In the genomic region with DNA sequence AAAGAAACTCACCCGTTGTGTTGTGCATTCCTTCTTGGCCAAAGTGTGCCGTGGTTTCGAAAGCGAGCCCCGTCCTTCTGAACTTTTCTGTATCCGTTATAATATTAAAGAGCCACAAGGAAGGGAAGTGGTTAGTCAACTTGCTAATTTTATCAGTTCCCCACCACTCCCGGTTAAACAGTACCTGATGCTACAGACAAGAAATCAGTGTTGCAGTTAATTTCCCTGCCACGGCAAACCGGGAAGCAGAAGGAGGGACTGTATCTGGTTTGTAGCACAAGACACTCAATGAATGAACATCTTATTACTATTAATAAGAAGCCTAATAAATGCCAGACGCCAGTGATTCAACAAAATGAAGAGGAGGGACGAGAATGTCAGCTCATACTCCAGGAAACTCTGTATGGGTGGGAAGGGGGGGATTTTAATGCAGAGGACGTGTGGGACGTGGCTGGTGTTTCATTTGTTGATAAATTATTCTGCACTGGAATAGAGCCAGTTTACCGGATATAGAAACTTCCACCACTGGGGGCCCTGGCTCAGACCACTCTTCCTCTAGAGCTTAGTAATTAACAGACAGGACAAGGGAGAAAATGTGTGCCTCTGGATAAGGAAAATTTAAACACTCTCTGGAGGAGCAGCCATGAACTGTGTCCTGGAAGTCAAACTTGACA, we compare ENCODE assay signal across 9 mouse cellular contexts.
DNase-seq lines count a peak whose midpoint lies in the region; ATAC-seq and TF ChIP-seq lines count a peak whose summit lies in the region.
"Had no signal": no experiment of that assay in that cellular context is flagged by ENCODE, and none has a peak within 500 bp of the region (broad histone marks: within the 10 kb centered on the region; RNA-seq: fewer than 3 reads in every experiment).

No protein-coding gene starts in this region.

- WGBS in lung, embryonic 14.5 days = 21% methylated on average over 14 of the region's 14 CpGs
- 20% methylated on average over 14 of the region's 14 CpGs for WGBS in limb, embryonic 14.5 days
- WGBS in stomach, embryonic 14.5 days = 37% methylated on average over 14 of the region's 14 CpGs

- H3K4me3 ChIP-seq in lung, embryonic 14.5 days (ENCODE audit: low read depth, low read length) = peak overlapping the region; percentile 20
- peak overlapping the region; percentile 24 for H3K4me3 ChIP-seq in limb, embryonic 14.5 days (replicated peaks; ENCODE audit: low read length)
- peak overlapping the region; percentile 14; the same call in 1 of the 2 replicates for H3K4me3 ChIP-seq in stomach, embryonic 14.5 days (ENCODE audit: low read depth, low read length)
- H3K4me3 ChIP-seq: midbrain, embryonic 12.5 days had no signal

- ATAC-seq in lung, embryonic 14.5 days (ENCODE audit: insufficient read depth) = peak; percentile 85
- ATAC-seq in limb, embryonic 14.5 days (ENCODE audit: low FRiP score, low read depth) = peak; percentile 44; the same call in 1 of the 2 replicates
- ATAC-seq in stomach, embryonic 14.5 days (ENCODE audit: insufficient number of reproducible peaks, insufficient read depth, low FRiP score, low read depth) = 0 out of 2 replicates have a peak, but pooled peaks have one; percentile 56

- no peaks in the 10 kb centered on the region for H3K9me3 ChIP-seq in lung, embryonic 14.5 days (ENCODE audit: low read depth, low read length)
- no peaks in the 10 kb centered on the region for H3K9me3 ChIP-seq in limb, embryonic 14.5 days (ENCODE audit: control insufficient read depth, low read length)
- no peaks in the 10 kb centered on the region for H3K9me3 ChIP-seq in stomach, embryonic 14.5 days (ENCODE audit: control insufficient read depth, low read depth, low read length)
- H3K9me3 ChIP-seq: midbrain, embryonic 12.5 days had no signal

- H3K4me1 ChIP-seq in lung, embryonic 14.5 days (ENCODE audit: insufficient read depth) = peaks cover 3% of the 10 kb centered on the region; the same call in 1 of the 2 replicates
- peaks cover 5% of the 10 kb centered on the region; the same call in 1 of the 2 replicates for H3K4me1 ChIP-seq in limb, embryonic 14.5 days (ENCODE audit: control insufficient read depth, insufficient read depth, low read length)
- H3K4me1 ChIP-seq in stomach, embryonic 14.5 days (ENCODE audit: control insufficient read depth, insufficient read depth, low read length) = peaks cover 12% of the 10 kb centered on the region; the same call in 1 of the 2 replicates
- H3K4me1 ChIP-seq: midbrain, embryonic 12.5 days had no signal

- H3K36me3 ChIP-seq in lung, embryonic 14.5 days (ENCODE audit: insufficient read depth) = no peaks in the 10 kb centered on the region
- H3K36me3 ChIP-seq in limb, embryonic 14.5 days (ENCODE audit: control insufficient read depth, insufficient read depth, low read length) = no peaks in the 10 kb centered on the region
- no peaks in the 10 kb centered on the region for H3K36me3 ChIP-seq in stomach, embryonic 14.5 days (ENCODE audit: control insufficient read depth, insufficient read depth, low read length)
- H3K36me3 ChIP-seq: midbrain, embryonic 12.5 days had no signal

- no peaks in the 10 kb centered on the region for H3K27me3 ChIP-seq in lung, embryonic 14.5 days (ENCODE audit: insufficient read depth, low read length)
- H3K27me3 ChIP-seq in limb, embryonic 14.5 days (ENCODE audit: control insufficient read depth, insufficient read depth, low read length) = no peaks in the 10 kb centered on the region
- H3K27me3 ChIP-seq in stomach, embryonic 14.5 days (ENCODE audit: control insufficient read depth, insufficient read depth, low read length) = no peaks in the 10 kb centered on the region
- H3K27me3 ChIP-seq: midbrain, embryonic 12.5 days had no signal

- H3K27ac ChIP-seq in lung, embryonic 14.5 days (ENCODE audit: low read depth) = peak overlapping the region; percentile 68; the same call in 1 of the 2 replicates
- H3K27ac ChIP-seq in limb, embryonic 14.5 days (replicated peaks; ENCODE audit: low read depth, low read length) = peak overlapping the region; percentile 48
- peak overlapping the region; percentile 57 for H3K27ac ChIP-seq in stomach, embryonic 14.5 days (ENCODE audit: low read length)
- H3K27ac ChIP-seq: midbrain, embryonic 12.5 days had no signal

- peak; percentile 84 for DNase-seq in lung, embryonic 14.5 days
- no peak for DNase-seq in lung, postnatal 14 days
- peak; percentile 45 for DNase-seq in heart, adult 8-10 months (ENCODE audit: low spot score)
- DNase-seq in limb, embryonic 14.5 days (ENCODE audit: low spot score) = peak; percentile 50
- no peak for DNase-seq in thymus, postnatal 25 days
- DNase-seq in MN1 (ENCODE audit: low spot score) = no peak
- no peak for DNase-seq in layer of hippocampus, adult 11-12 months (ENCODE audit: low spot score)

- H3K9ac ChIP-seq in lung, embryonic 14.5 days = peak overlapping the region; percentile 31
- H3K9ac ChIP-seq in limb, embryonic 14.5 days (ENCODE audit: low read depth, low read length, severe bottlenecking) = 0 out of 2 replicates have a peak overlapping the region, but pooled peaks have one; percentile 12
- no peak overlapping the region for H3K9ac ChIP-seq in stomach, embryonic 14.5 days (replicated peaks; ENCODE audit: low read depth, low read length)
- H3K9ac ChIP-seq: midbrain, embryonic 12.5 days had no signal

- H3K4me2 ChIP-seq in lung, embryonic 14.5 days = peak overlapping the region; percentile 45
- peak overlapping the region; percentile 43 for H3K4me2 ChIP-seq in limb, embryonic 14.5 days (replicated peaks; ENCODE audit: low read depth, low read length, severe bottlenecking)
- H3K4me2 ChIP-seq in stomach, embryonic 14.5 days (replicated peaks; ENCODE audit: low read depth, low read length) = peak overlapping the region; percentile 29
- H3K4me2 ChIP-seq: midbrain, embryonic 12.5 days had no signal

- TF ChIP-seq CTCF in lung, embryonic 14.5 days (IDR thresholded peaks at IDR 0.05; ENCODE audit: low read depth) = no peak

- no peak for TF ChIP-seq POLR2A in limb, embryonic 14.5 days (IDR thresholded peaks at IDR 0.05; ENCODE audit: borderline replicate concordance, extremely low read depth, insufficient read depth, insufficient read length)

Comparison
In these comparisons a context has a peak if more than half of its experiments do, and no peak if none do; other contexts are left out.
1. DNase-seq: peak in lung, embryonic 14.5 days (single experiment), heart, adult 8-10 months (single experiment) and limb, embryonic 14.5 days (single experiment); none in lung, postnatal 14 days (single experiment), thymus, postnatal 25 days (single experiment), MN1 (single experiment) and layer of hippocampus, adult 11-12 months (single experiment).
2. Peak in every context shown above with its lines, with median percentiles within 50 percentile points of each other: ATAC-seq, H3K27ac ChIP-seq, H3K4me2 ChIP-seq and H3K4me3 ChIP-seq.